Mouse (Mus musculus): Measurements from ENCODE around the gene Tspan11.

Tspan11 gene

GRCm38 (mm10) chr6:127992993-127993392, 105.6 kb downstream of the Tspan11 start:
- no peak for DNase-seq

DNA sequence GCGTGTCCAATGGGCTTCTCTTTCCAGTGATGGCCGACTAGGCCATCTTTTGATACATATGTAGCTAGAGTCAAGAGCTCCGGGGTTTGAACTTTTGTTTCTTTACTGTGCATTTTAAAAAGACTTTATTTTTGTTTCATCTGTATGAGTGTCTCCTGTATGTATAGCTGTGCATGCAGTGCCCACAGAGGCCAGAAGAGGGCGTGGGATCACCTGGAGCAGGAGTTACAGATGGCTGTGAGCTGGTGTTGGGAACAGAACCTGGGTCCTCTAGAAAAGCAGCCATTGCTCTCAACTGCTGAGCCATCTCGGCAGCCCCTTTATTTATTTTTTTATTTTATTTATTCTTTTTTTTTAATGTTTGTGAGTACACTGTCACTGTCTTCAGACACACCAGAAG, 109.5 kb downstream of the Tspan11 start:
- no peak for DNase-seq

- DNase-seq: no peak
These were observed 111.7 kb downstream of the Tspan11 start for GRCm38 (mm10) chr6:127999118-127999517.

- no peak for DNase-seq
These were observed 113.4 kb downstream of the Tspan11 start for GRCm38 (mm10) chr6:128000777-128001176.

- DNase-seq: no peak
These were observed 114.2 kb downstream of the Tspan11 start for GRCm38 (mm10) chr6:128001587-128001986.

- DNase-seq: no peak
These were observed 114.7 kb downstream of the Tspan11 start for GRCm38 (mm10) chr6:128002104-128002503.

DNA sequence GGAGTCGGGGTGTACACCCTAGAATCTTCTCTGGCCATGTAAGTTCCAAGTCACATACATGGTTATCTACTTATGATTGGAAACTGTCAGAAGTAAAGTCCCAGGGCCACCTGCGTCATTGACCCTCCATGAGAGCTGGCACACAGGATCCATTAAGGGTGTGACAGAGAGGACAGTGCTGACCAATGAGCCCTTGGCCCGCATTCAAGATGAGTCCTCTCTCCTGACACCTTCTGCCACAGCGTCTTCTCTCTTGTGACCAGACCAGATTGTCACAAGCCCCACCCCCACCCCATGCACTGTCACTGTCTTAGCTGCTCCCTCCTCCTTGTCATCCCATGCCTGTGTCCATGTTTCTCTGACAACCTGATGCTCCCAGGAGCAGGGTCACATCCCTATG, 115.3 kb downstream of the Tspan11 start:
- no peak for DNase-seq

- DNase-seq: no peak
These were observed 116.2 kb downstream of the Tspan11 start for GRCm38 (mm10) chr6:128003542-128003941.
